Mouse (Mus musculus): ENCODE measurements around the gene Max.

- peak in 1 of 2 experiments; percentile 31; a peak in 1 of 4 replicates for TF ChIP-seq POLR2A (IDR thresholded peaks at IDR 0.05; ENCODE audit: control insufficient read depth in 1 of 2, insufficient read depth in 1 of 2, low read depth in 1 of 2, low read length in 2 of 2, poor library complexity in 1 of 2)
- TF ChIP-seq RCOR1 (IDR thresholded peaks at IDR 0.05; ENCODE audit: low read depth, low read length) = no peak
- no peak for TF ChIP-seq GABPA (IDR thresholded peaks at IDR 0.05; ENCODE audit: low read depth, low read length)
- peak; percentile 97 for TF ChIP-seq RAD21 (IDR thresholded peaks at IDR 0.05; ENCODE audit: low read depth, low read length)
- TF ChIP-seq SIN3A (IDR thresholded peaks at IDR 0.05; ENCODE audit: low read length) = peak; percentile 38; the same call in 1 of the 2 replicates
- TF ChIP-seq POLR2AphosphoS2 (IDR thresholded peaks at IDR 0.05; ENCODE audit: low read length) = no peak
- TF ChIP-seq CTCF (IDR thresholded peaks at IDR 0.05 in 2 of 3, conservative IDR thresholded peaks at IDR 0.05 in 1 of 3; ENCODE audit: control insufficient read depth in 1 of 3, insufficient read depth in 1 of 3, low read depth in 2 of 3, low read length in 3 of 3, poor library complexity in 1 of 3, severe bottlenecking in 1 of 3) = peak; percentile 57 to 94 (median 83); a peak in 5 of 6 replicates
- TF ChIP-seq POLR2AphosphoS5 (IDR thresholded peaks at IDR 0.05; ENCODE audit: borderline replicate concordance, low read depth, low read length) = no peak
- no peak for TF ChIP-seq MAX (IDR thresholded peaks at IDR 0.05; ENCODE audit: low read length)
- no peak for TF ChIP-seq USF2 (IDR thresholded peaks at IDR 0.05; ENCODE audit: borderline replicate concordance in 1 of 2, insufficient read depth in 1 of 2, low read depth in 1 of 2, low read length in 2 of 2)
- TF ChIP-seq SMC3 (IDR thresholded peaks at IDR 0.05; ENCODE audit: low read depth, low read length) = peak; percentile 97
- TF ChIP-seq CHD2 (IDR thresholded peaks at IDR 0.05; ENCODE audit: low read length) = no peak
- TF ChIP-seq ZC3H11A (IDR thresholded peaks at IDR 0.05; ENCODE audit: low read depth, low read length) = peak; percentile 99
These were observed 38.2 kb upstream of the Max start for GRCm38 (mm10) chr12:77000096-77000704.

Measured in MEL (cell line).